Mouse (Mus musculus): ENCODE results near the gene Samhd1. TPM values are rescaled to one million over a fixed set of nuclear protein-coding genes. Genes with fewer than 3 reads are reported as not detected.
A peak's percentile ranks its signal among the peaks of the same experiment; 100 is the strongest.

The Samhd1 gene
- polyA plus RNA-seq, 1 experiment: 496 TPM

GRCm38 (mm10) chr2:157130813-157131514 lies 4.1 kb downstream of the Samhd1 start:
- H3K4me1 ChIP-seq (ENCODE audit: control insufficient read depth, insufficient read depth, low read length): peaks cover 21% of the 10 kb centered on the region
- peak overlapping the region; percentile 59 for H3K4me3 ChIP-seq (ENCODE audit: insufficient read depth, low read length)
- H3K27ac ChIP-seq (ENCODE audit: insufficient read depth, low read depth, low read length): peak overlapping the region; percentile 71
- TF ChIP-seq CTCF (IDR thresholded peaks at IDR 0.05; ENCODE audit: low read depth, low read length) (no peak), POLR2A (IDR thresholded peaks at IDR 0.05; ENCODE audit: borderline replicate concordance, low read depth, low read length) (no peak)

- Histone ChIP-seq H3K4me3 (ENCODE audit: insufficient read depth, low read length) (peak overlapping the region; percentile 76), H3K27ac (ENCODE audit: insufficient read depth, low read depth, low read length) (peak overlapping the region; percentile 96), H3K4me1 (ENCODE audit: control insufficient read depth, insufficient read depth, low read length) (peaks cover 20% of the 10 kb centered on the region)
- no peak for TF ChIP-seq POLR2A (IDR thresholded peaks at IDR 0.05; ENCODE audit: borderline replicate concordance, low read depth, low read length)
- no peak for TF ChIP-seq CTCF (IDR thresholded peaks at IDR 0.05; ENCODE audit: low read depth, low read length)
Observed at GRCm38 (mm10) chr2:157129601-157130164, 5.4 kb downstream of the Samhd1 start.

- H3K4me1 ChIP-seq (ENCODE audit: control insufficient read depth, insufficient read depth, low read length): peaks cover 20% of the 10 kb centered on the region
- H3K4me3 ChIP-seq (ENCODE audit: insufficient read depth, low read length): peak overlapping the region; percentile 76
- H3K27ac ChIP-seq (ENCODE audit: insufficient read depth, low read depth, low read length): peak overlapping the region; percentile 96
- TF ChIP-seq POLR2A (IDR thresholded peaks at IDR 0.05; ENCODE audit: borderline replicate concordance, low read depth, low read length): no peak
- TF ChIP-seq CTCF (IDR thresholded peaks at IDR 0.05; ENCODE audit: low read depth, low read length): no peak
Observed at GRCm38 (mm10) chr2:157129096-157129495, 6.0 kb downstream of the Samhd1 start.

- TF ChIP-seq POLR2A (IDR thresholded peaks at IDR 0.05; ENCODE audit: borderline replicate concordance, low read depth, low read length) (no peak), CTCF (IDR thresholded peaks at IDR 0.05; ENCODE audit: low read depth, low read length) (no peak; the same call in 1 of the 2 replicates)
- H3K27ac ChIP-seq (ENCODE audit: insufficient read depth, low read depth, low read length): no peak overlapping the region
- peaks cover 17% of the 10 kb centered on the region for H3K4me1 ChIP-seq (ENCODE audit: control insufficient read depth, insufficient read depth, low read length)
- 0 out of 2 replicates have a peak overlapping the region, but pooled peaks have one; percentile 76 for H3K4me3 ChIP-seq (ENCODE audit: insufficient read depth, low read length)
Observed at GRCm38 (mm10) chr2:157128072-157128471, 7.0 kb downstream of the Samhd1 start.

GRCm38 (mm10) chr2:157127370-157127769 lies 7.7 kb downstream of the Samhd1 start:
- TF ChIP-seq POLR2A (IDR thresholded peaks at IDR 0.05; ENCODE audit: borderline replicate concordance, low read depth, low read length) (no peak), CTCF (IDR thresholded peaks at IDR 0.05; ENCODE audit: low read depth, low read length) (no peak)
- Histone ChIP-seq H3K4me3 (ENCODE audit: insufficient read depth, low read length) (no peak overlapping the region), H3K4me1 (ENCODE audit: control insufficient read depth, insufficient read depth, low read length) (peaks cover 13% of the 10 kb centered on the region)

GRCm38 (mm10) chr2:157125246-157125645 lies 9.8 kb downstream of the Samhd1 start:
- no peak overlapping the region for H3K4me3 ChIP-seq (ENCODE audit: insufficient read depth, low read length)
- H3K27ac ChIP-seq (ENCODE audit: insufficient read depth, low read depth, low read length): no peak overlapping the region
- peaks cover 8% of the 10 kb centered on the region; the same call in 1 of the 2 replicates for H3K4me1 ChIP-seq (ENCODE audit: control insufficient read depth, insufficient read depth, low read length)
- TF ChIP-seq CTCF (IDR thresholded peaks at IDR 0.05; ENCODE audit: low read depth, low read length) (no peak), POLR2A (IDR thresholded peaks at IDR 0.05; ENCODE audit: borderline replicate concordance, low read depth, low read length) (no peak)

More at GRCm38 (mm10) chr2:157127370-157127769, 7.7 kb downstream of the Samhd1 start:
- no peak overlapping the region for H3K27ac ChIP-seq (ENCODE audit: insufficient read depth, low read depth, low read length)

GRCm38 (mm10) chr2:157121766-157122165 lies 13.3 kb downstream of the Samhd1 start:
- H3K4me1 ChIP-seq (ENCODE audit: control insufficient read depth, insufficient read depth, low read length): 0 out of 2 replicates have a peak, but pooled peaks cover 6% of the 10 kb centered on the region
- no peak overlapping the region for H3K4me3 ChIP-seq (ENCODE audit: insufficient read depth, low read length)
- H3K27ac ChIP-seq (ENCODE audit: insufficient read depth, low read depth, low read length): no peak overlapping the region
- no peak for TF ChIP-seq CTCF (IDR thresholded peaks at IDR 0.05; ENCODE audit: low read depth, low read length)
- TF ChIP-seq POLR2A (IDR thresholded peaks at IDR 0.05; ENCODE audit: borderline replicate concordance, low read depth, low read length): no peak

GRCm38 (mm10) chr2:157119075-157119474 lies 16.0 kb downstream of the Samhd1 start:
- Histone ChIP-seq H3K4me3 (ENCODE audit: insufficient read depth, low read length) (no peak overlapping the region), H3K4me1 (ENCODE audit: control insufficient read depth, insufficient read depth, low read length) (no peaks in the 10 kb centered on the region), H3K27ac (ENCODE audit: insufficient read depth, low read depth, low read length) (no peak overlapping the region)
- TF ChIP-seq POLR2A (IDR thresholded peaks at IDR 0.05; ENCODE audit: borderline replicate concordance, low read depth, low read length): no peak
- no peak for TF ChIP-seq CTCF (IDR thresholded peaks at IDR 0.05; ENCODE audit: low read depth, low read length)

GRCm38 (mm10) chr2:157118556-157118955 lies 16.5 kb downstream of the Samhd1 start:
- no peak for TF ChIP-seq POLR2A (IDR thresholded peaks at IDR 0.05; ENCODE audit: borderline replicate concordance, low read depth, low read length)
- H3K27ac ChIP-seq (ENCODE audit: insufficient read depth, low read depth, low read length): no peak overlapping the region
- no peak overlapping the region for H3K4me3 ChIP-seq (ENCODE audit: insufficient read depth, low read length)
- H3K4me1 ChIP-seq (ENCODE audit: control insufficient read depth, insufficient read depth, low read length): no peaks in the 10 kb centered on the region

GRCm38 (mm10) chr2:157116964-157117363 lies 18.1 kb downstream of the Samhd1 start:
- TF ChIP-seq CTCF (IDR thresholded peaks at IDR 0.05; ENCODE audit: low read depth, low read length) (no peak), POLR2A (IDR thresholded peaks at IDR 0.05; ENCODE audit: borderline replicate concordance, low read depth, low read length) (no peak)
- Histone ChIP-seq H3K4me3 (ENCODE audit: insufficient read depth, low read length) (no peak overlapping the region), H3K27ac (ENCODE audit: insufficient read depth, low read depth, low read length) (no peak overlapping the region), H3K4me1 (ENCODE audit: control insufficient read depth, insufficient read depth, low read length) (no peaks in the 10 kb centered on the region)

All from bone marrow macrophage, adult 2 months (primary cell).